Mouse (Mus musculus) liver, adult 10 weeks (tissue): ENCODE data around the gene Ucn2. TPM values are rescaled to one million over a fixed set of nuclear protein-coding genes. Genes with fewer than 3 reads are reported as not detected.

ENCODE experiments used
- polyA plus RNA-seq: library from polyadenylated mRNA; stranded (reverse); fragments of 350-450 nt; fragmentation: Illumina TruSeq; extraction: RNeasy Lipid Tissue Mini Kit (QIAGEN cat#74804); gene quantifications from one replicate; pipeline ENCODE4 v1.2.3, GENCODE M21; 2014; ENCODE audit warnings: low read depth, low replicate concordance

Gene Ucn2
- not detected for polyA plus RNA-seq

GRCm38 (mm10) chr9:108985710-108986109, at the start of gene Ucn2:
Ucn2 (plus strand) TSS chr9:108986010.

GRCm38 (mm10) chr9:108936418-108937364, 49.1 kb upstream of the Ucn2 start, which contains the start of gene Uqcrc1:
Uqcrc1 (plus strand) TSS chr9:108936633.

GRCm38 (mm10) chr9:108953081-108953636, 32.7 kb upstream of the Ucn2 start, which contains the start of gene Col7a1:
Col7a1 (plus strand) TSS chr9:108953586.

GRCm38 (mm10) chr9:108991428-108992084, 5.7 kb downstream of the Ucn2 start, which contains the start of gene Pfkfb4:
Pfkfb4 (plus strand) TSS chr9:108991778.

Other genes with a start within 250 kb of the Ucn2 start
- gene Ip6k2, start 202.2 kb upstream of the Ucn2 start, polyA plus RNA-seq = 123 TPM
- gene Nckipsd, start 177.6 kb upstream of the Ucn2 start, polyA plus RNA-seq = not detected
- gene Celsr3, start 159.7 kb upstream of the Ucn2 start, polyA plus RNA-seq = not detected
- gene Slc26a6, start 132.7 kb upstream of the Ucn2 start, polyA plus RNA-seq = 0.26 TPM
- not detected for gene Tmem89, start 71.4 kb upstream of the Ucn2 start, polyA plus RNA-seq
- gene Uqcrc1, start 49.4 kb upstream of the Ucn2 start, polyA plus RNA-seq = 86.8 TPM
- gene Col7a1, start 32.4 kb upstream of the Ucn2 start, polyA plus RNA-seq = not detected
- gene Pfkfb4, start 5.8 kb downstream of the Ucn2 start, polyA plus RNA-seq = not detected
- 9.6 TPM for gene Shisa5, start 52.6 kb downstream of the Ucn2 start, polyA plus RNA-seq
- gene Trex1, start 73.7 kb downstream of the Ucn2 start, polyA plus RNA-seq = not detected
- 3.0 TPM for gene Atrip, start 88.1 kb downstream of the Ucn2 start, polyA plus RNA-seq
- gene Ccdc51, start 96.5 kb downstream of the Ucn2 start, polyA plus RNA-seq = 1.5 TPM
- gene Tma7, start 96.6 kb downstream of the Ucn2 start, polyA plus RNA-seq = 299 TPM
- 1.7 TPM for gene Plxnb1, start 109.4 kb downstream of the Ucn2 start, polyA plus RNA-seq
- gene Fbxw21, start 176.0 kb downstream of the Ucn2 start, polyA plus RNA-seq = not detected
- not detected for gene Fbxw13, start 210.0 kb downstream of the Ucn2 start, polyA plus RNA-seq
- not detected for gene Fbxw20, start 248.7 kb downstream of the Ucn2 start, polyA plus RNA-seq